ENCODE assay signal across 9 mouse cellular contexts in genomic region chr2:162682674-162683073, GRCm38 (mm10). TPM values are rescaled to one million over a fixed set of nuclear protein-coding genes. Genes with fewer than 3 reads are reported as not detected.
A peak's percentile ranks its signal among the peaks of the same experiment; 100 is the strongest.
DNase-seq lines count a peak whose midpoint lies in the region; ATAC-seq and TF ChIP-seq lines count a peak whose summit lies in the region.
"Had no signal": no experiment of that assay in that cellular context is flagged by ENCODE, and none has a peak within 500 bp of the region (broad histone marks: within the 10 kb centered on the region; RNA-seq: fewer than 3 reads in every experiment).

No protein-coding gene starts in this region.

- WGBS in midbrain, embryonic 10.5 days = 16% methylated on average over 6 of the region's 6 CpGs
- 14% methylated on average over 6 of the region's 6 CpGs for WGBS in midbrain, embryonic 15.5 days
- 5% methylated on average over 6 of the region's 6 CpGs for WGBS in kidney, adult 2 months
- WGBS in limb, embryonic 13.5 days = 19% methylated on average over 6 of the region's 6 CpGs

- peak; percentile 46 for DNase-seq in midbrain, embryonic 10.5 days (ENCODE audit: low spot score)
- DNase-seq in adipocyte (ENCODE audit: low spot score) = peak; percentile 15
- peak; percentile 50 to 58 for DNase-seq in cerebellum, postnatal 36 days
- peak; percentile 50 for DNase-seq in kidney, adult 2 months
- DNase-seq in right cerebral cortex, postnatal 25 days = peak; percentile 42
- no peak for DNase-seq in c-Kit-positive CD71-positive TER-119-positive erythroid progenitor cells, embryonic 14.5 days (ENCODE audit: low spot score)

- H3K4me2 ChIP-seq in midbrain, embryonic 15.5 days = no peak overlapping the region
- H3K4me2 ChIP-seq in limb, embryonic 13.5 days (replicated peaks) = no peak overlapping the region

- no peak overlapping the region for H3K9ac ChIP-seq in midbrain, embryonic 15.5 days
- no peak overlapping the region for H3K9ac ChIP-seq in limb, embryonic 13.5 days

- H3K36me3 ChIP-seq in midbrain, embryonic 10.5 days = no peaks in the 10 kb centered on the region
- no peaks in the 10 kb centered on the region for H3K36me3 ChIP-seq in midbrain, embryonic 15.5 days (replicated peaks)
- no peaks in the 10 kb centered on the region for H3K36me3 ChIP-seq in kidney, adult 2 months (ENCODE audit: control insufficient read depth, insufficient read depth, low read length)
- no peaks in the 10 kb centered on the region for H3K36me3 ChIP-seq in limb, embryonic 13.5 days

- H3K9me3 ChIP-seq in midbrain, embryonic 10.5 days (replicated peaks) = no peaks in the 10 kb centered on the region
- no peaks in the 10 kb centered on the region for H3K9me3 ChIP-seq in midbrain, embryonic 15.5 days
- H3K9me3 ChIP-seq in limb, embryonic 13.5 days = no peaks in the 10 kb centered on the region

- H3K4me1 ChIP-seq in midbrain, embryonic 10.5 days = no peaks in the 10 kb centered on the region
- H3K4me1 ChIP-seq in midbrain, embryonic 15.5 days = no peaks in the 10 kb centered on the region
- no peaks in the 10 kb centered on the region for H3K4me1 ChIP-seq in kidney, adult 2 months (ENCODE audit: control insufficient read depth, insufficient read depth, low read length)
- no peaks in the 10 kb centered on the region for H3K4me1 ChIP-seq in limb, embryonic 13.5 days

- ATAC-seq in midbrain, embryonic 15.5 days (replicated peaks) = no peak
- 0 out of 2 replicates have a peak, but pooled peaks have one; percentile 32 for ATAC-seq in limb, embryonic 13.5 days (ENCODE audit: low FRiP score, low read depth)

- TF ChIP-seq CTCF in kidney, adult 2 months (conservative IDR thresholded peaks at IDR 0.05; ENCODE audit: insufficient read depth, insufficient read length, low read depth, low read length) = peak; percentile 77

- H3K27ac ChIP-seq in midbrain, embryonic 10.5 days (replicated peaks) = no peak overlapping the region
- H3K27ac ChIP-seq in midbrain, embryonic 15.5 days = no peak overlapping the region
- no peak overlapping the region for H3K27ac ChIP-seq in kidney, adult 2 months (ENCODE audit: insufficient read depth, low read depth, low read length)
- H3K27ac ChIP-seq in limb, embryonic 13.5 days = no peak overlapping the region
- H3K27ac ChIP-seq: macrophage had no signal

- no peaks in the 10 kb centered on the region for H3K27me3 ChIP-seq in midbrain, embryonic 10.5 days (ENCODE audit: low read depth, poor library complexity, severe bottlenecking)
- no peaks in the 10 kb centered on the region for H3K27me3 ChIP-seq in midbrain, embryonic 15.5 days (replicated peaks)
- no peaks in the 10 kb centered on the region for H3K27me3 ChIP-seq in kidney, adult 2 months (replicated peaks; ENCODE audit: control insufficient read depth, insufficient read depth, low read length)
- peaks cover 3% of the 10 kb centered on the region; the same call in 1 of the 2 replicates for H3K27me3 ChIP-seq in limb, embryonic 13.5 days

- H3K4me3 ChIP-seq in midbrain, embryonic 10.5 days = no peak overlapping the region
- H3K4me3 ChIP-seq in midbrain, embryonic 15.5 days = no peak overlapping the region
- H3K4me3 ChIP-seq in kidney, adult 2 months (ENCODE audit: insufficient read depth, low read depth, low read length) = no peak overlapping the region
- H3K4me3 ChIP-seq in limb, embryonic 13.5 days = no peak overlapping the region

- TF ChIP-seq POLR2A in kidney, adult 2 months (IDR thresholded peaks at IDR 0.05; ENCODE audit: low read depth, low read length) = no peak

RNA-seq across cellular contexts. Expression of gene Ptprt, which starts 21.7 kb away (rescaled TPM):
- polyA plus RNA-seq in midbrain, embryonic 10.5 days (2016; fragmentation: Nextera tagmentation; extraction: Ambion mirVana) = 0.35 and 0.38 TPM in 2 replicates
- 14.8 and 15.0 TPM in 2 replicates for polyA plus RNA-seq in midbrain, embryonic 15.5 days (2015; fragmentation: Nextera tagmentation; extraction: Ambion mirVana)
- 0.03 and 0.05 TPM in 2 replicates for polyA plus RNA-seq in kidney, adult 2 months (2012; rRNA removed)
- polyA plus RNA-seq in limb, embryonic 13.5 days (2015; fragmentation: Nextera tagmentation; extraction: Ambion mirVana) = 2.6 and 3.3 TPM in 2 replicates
- polyA plus RNA-seq: macrophage had no signal
